Mouse (Mus musculus): ENCODE measurements around the gene Slc24a4. TPM values are rescaled to one million over a fixed set of nuclear protein-coding genes. Genes with fewer than 3 reads are reported as not detected.
"Not testable (repeated sequence)": the region's sequence is repeated elsewhere in the genome, so short reads cannot be mapped to it uniquely, and the experiment has no call there.

Slc24a4 gene
- total RNA-seq, 2 experiments from 2014 or later: 0.09 to 0.23 TPM

GRCm38 (mm10) chr12:102154815-102155214, 26.3 kb downstream of the Slc24a4 start:
- no peak for DNase-seq
- intact Hi-C loops (cut with DNase I; ENCODE audit: low total_unique reads): no loop called here

- intact Hi-C loops (cut with DNase I; ENCODE audit: low total_unique reads): no loop called here
- no peak for DNase-seq
These were observed 36.1 kb downstream of the Slc24a4 start for GRCm38 (mm10) chr12:102164632-102165031.

GRCm38 (mm10) chr12:102166691-102167261, 38.2 kb downstream of the Slc24a4 start:
- intact Hi-C loops (cut with DNase I; ENCODE audit: low total_unique reads): no loop called here
- DNase-seq: no peak

GRCm38 (mm10) chr12:102167302-102167701, 38.8 kb downstream of the Slc24a4 start:
- intact Hi-C loops (cut with DNase I; ENCODE audit: low total_unique reads): no loop called here
- no peak for DNase-seq

GRCm38 (mm10) chr12:102172746-102173145, 44.2 kb downstream of the Slc24a4 start:
- intact Hi-C loops (cut with DNase I; ENCODE audit: low total_unique reads): no loop called here
- no peak for DNase-seq

- no peak for DNase-seq
- intact Hi-C loops (cut with DNase I; ENCODE audit: low total_unique reads): no loop called here
These were observed 44.8 kb downstream of the Slc24a4 start for GRCm38 (mm10) chr12:102173345-102173744.

GRCm38 (mm10) chr12:102180371-102181074, 52.0 kb downstream of the Slc24a4 start:
- no peak for DNase-seq
- intact Hi-C loops (cut with DNase I; ENCODE audit: low total_unique reads): no loop called here

GRCm38 (mm10) chr12:102181799-102182357, 53.3 kb downstream of the Slc24a4 start:
- DNase-seq: peak; percentile 54
- intact Hi-C loops (cut with DNase I; ENCODE audit: low total_unique reads): no loop called here

GRCm38 (mm10) chr12:102182621-102183020, 54.1 kb downstream of the Slc24a4 start:
- intact Hi-C loops (cut with DNase I; ENCODE audit: low total_unique reads): no loop called here
- no peak for DNase-seq

GRCm38 (mm10) chr12:102183201-102183600, 54.7 kb downstream of the Slc24a4 start:
- intact Hi-C loops (cut with DNase I; ENCODE audit: low total_unique reads): no loop called here
- no peak for DNase-seq

GRCm38 (mm10) chr12:102190820-102191219, 62.3 kb downstream of the Slc24a4 start:
- intact Hi-C loops (cut with DNase I; ENCODE audit: low total_unique reads): no loop called here
- DNase-seq: peak; percentile 10

GRCm38 (mm10) chr12:102201516-102201915, 73.0 kb downstream of the Slc24a4 start:
- DNase-seq: no peak
- intact Hi-C loops (cut with DNase I; ENCODE audit: low total_unique reads): no loop called here

GRCm38 (mm10) chr12:102202901-102203300, 74.4 kb downstream of the Slc24a4 start:
- DNase-seq: peak; percentile 14
- intact Hi-C loops (cut with DNase I; ENCODE audit: low total_unique reads): no loop called here

GRCm38 (mm10) chr12:102206471-102206870, 77.9 kb downstream of the Slc24a4 start:
- DNase-seq: no peak
- intact Hi-C loops (cut with DNase I; ENCODE audit: low total_unique reads): no loop called here

- no peak for DNase-seq
- intact Hi-C loops (cut with DNase I; ENCODE audit: low total_unique reads): no loop called here
These were observed 78.7 kb downstream of the Slc24a4 start for GRCm38 (mm10) chr12:102207245-102207644.

- DNase-seq: no peak
- intact Hi-C loops (cut with DNase I; ENCODE audit: low total_unique reads): loop anchor here (10.0 kb wide), 1 partner anchor 124 kb away; no protein-coding TSS in a partner anchor
These were observed 82.3 kb downstream of the Slc24a4 start for GRCm38 (mm10) chr12:102210801-102211200.

- DNase-seq: no peak
These were observed 94.9 kb downstream of the Slc24a4 start for GRCm38 (mm10) chr12:102223404-102223803.

GRCm38 (mm10) chr12:102224112-102224511, 95.6 kb downstream of the Slc24a4 start:
- intact Hi-C loops (cut with DNase I; ENCODE audit: low total_unique reads): not testable (repeated sequence)

More at GRCm38 (mm10) chr12:102223404-102223803, 94.9 kb downstream of the Slc24a4 start:
- intact Hi-C loops (cut with DNase I; ENCODE audit: low total_unique reads): no loop called here

GRCm38 (mm10) chr12:102225165-102225564, 96.6 kb downstream of the Slc24a4 start:
- no peak for DNase-seq
- intact Hi-C loops (cut with DNase I; ENCODE audit: low total_unique reads): no loop called here

More at GRCm38 (mm10) chr12:102224112-102224511, 95.6 kb downstream of the Slc24a4 start:
- not testable (repeated sequence) for DNase-seq

GRCm38 (mm10) chr12:102235551-102235950, 107.0 kb downstream of the Slc24a4 start:
- no peak for DNase-seq
- intact Hi-C loops (cut with DNase I; ENCODE audit: low total_unique reads): no loop called here

GRCm38 (mm10) chr12:102236317-102236716, 107.8 kb downstream of the Slc24a4 start:
- peak; percentile 18 for DNase-seq
- intact Hi-C loops (cut with DNase I; ENCODE audit: low total_unique reads): no loop called here

Measured in gastrocnemius, postnatal 14 days (tissue).